Mouse (Mus musculus) CH12.LX (cell line): Measurements from ENCODE around the gene Prkag2. TPM values are rescaled to one million over a fixed set of nuclear protein-coding genes. Genes with fewer than 3 reads are reported as not detected.

Source experiments
- DNase-seq: peaks from one replicate; pipeline ENCODE4 v3.0.0-alpha.2; 2013; ENCODE audit errors: extremely low read depth
- H3K27ac ChIP-seq: 2 replicates; pipeline ENCODE4 v1.5.1; 2012; ENCODE audit warnings: low read depth, mild to moderate bottlenecking, control low read depth, moderate library complexity; ENCODE audit not compliant: insufficient read depth
- H3K27me3 ChIP-seq: replicated peaks from 2 replicates; pipeline ENCODE3; 2012; ENCODE audit warnings: inconsistent platforms
- H3K36me3 ChIP-seq, 2 experiments: replicated peaks in 1 of 2; 2 replicates each; pipeline versions ENCODE3 to v1.6.1; 2012; ENCODE audit warnings: inconsistent platforms in 1 of 2, low read length in 1 of 2, mild to moderate bottlenecking in 1 of 2, mixed read lengths in 1 of 2, moderate library complexity in 1 of 2; ENCODE audit not compliant: control insufficient read depth in 1 of 2, insufficient read depth in 1 of 2
- H3K4me1 ChIP-seq, 2 experiments: 2 replicates each; pipeline ENCODE4 v1.6.1; 2012; ENCODE audit warnings: inconsistent platforms in 1 of 2, moderate library complexity in 1 of 2; ENCODE audit not compliant: insufficient read depth in 2 of 2, control insufficient read depth in 1 of 2
- H3K4me2 ChIP-seq: 2 replicates; pipeline ENCODE4 v1.6.1; 2012; ENCODE audit warnings: low read depth, mild to moderate bottlenecking, control low read depth; ENCODE audit not compliant: poor library complexity, insufficient read depth, severe bottlenecking
- H3K4me3 ChIP-seq, 3 experiments: fragments of 150-350 bp in 1 of 3; sonication (generic) in 1 of 3; replicated peaks in 1 of 3; 2 replicates each; pipeline versions ENCODE3 to v1.5.1; 2011 to 2012; ENCODE audit warnings: low read depth in 2 of 3, low read length in 2 of 3, mild to moderate bottlenecking in 2 of 3, moderate library complexity in 2 of 3, control low read depth in 1 of 3, improper control_type of control experiment in 1 of 3, inconsistent platforms in 1 of 3, mixed read lengths in 1 of 3; ENCODE audit not compliant: poor library complexity in 1 of 3
- H3K79me2 ChIP-seq: replicated peaks from 2 replicates; pipeline ENCODE4 v1.6.1; 2012; ENCODE audit warnings: mild to moderate bottlenecking, moderate library complexity; ENCODE audit not compliant: control insufficient read depth, poor library complexity, insufficient read depth, severe bottlenecking; ENCODE audit errors: extremely low read depth
- H3K9ac ChIP-seq: 2 replicates; pipeline ENCODE4 v1.6.1; 2012; ENCODE audit warnings: low read depth, mild to moderate bottlenecking, control low read depth, moderate library complexity; ENCODE audit not compliant: insufficient read depth
- H3K9me3 ChIP-seq: replicated peaks from 2 replicates; pipeline ENCODE3; 2012; ENCODE audit warnings: low read length, inconsistent platforms, mixed read lengths
- BHLHE40 ChIP-seq: IDR thresholded peaks from 2 replicates; pipeline ENCODE4 v1.6.1; 2011; ENCODE audit warnings: mild to moderate bottlenecking, low read depth, low read length, improper control_type of control experiment
- CHD1 ChIP-seq: IDR thresholded peaks from 2 replicates; pipeline ENCODE4 v1.6.1; 2012; ENCODE audit warnings: low read depth, low read length, improper control_type of control experiment, inconsistent platforms
- CHD2 ChIP-seq: IDR thresholded peaks from 2 replicates; pipeline ENCODE4 v1.6.1; 2011; ENCODE audit warnings: low read length, improper control_type of control experiment
- CTCF ChIP-seq, 2 experiments: IDR thresholded peaks in 1 of 2; conservative IDR thresholded peaks in 1 of 2; 2 replicates each; pipeline ENCODE4 v1.5.1; 2011 to 2012; ENCODE audit warnings: low read depth in 2 of 2, low read length in 2 of 2, improper control_type of control experiment in 1 of 2, inconsistent platforms in 1 of 2, mild to moderate bottlenecking in 1 of 2, moderate library complexity in 1 of 2
- E2F4 ChIP-seq: IDR thresholded peaks from 2 replicates; pipeline ENCODE4 v1.6.1; 2011; ENCODE audit warnings: low read depth, low read length, improper control_type of control experiment; ENCODE audit not compliant: insufficient replicate concordance
- EP300 ChIP-seq: IDR thresholded peaks from 2 replicates; pipeline ENCODE4 v1.6.1; 2011; ENCODE audit warnings: low read length, improper control_type of control experiment
- ETS1 ChIP-seq: conservative IDR thresholded peaks from 2 replicates; pipeline ENCODE4 v1.6.1; 2012; ENCODE audit warnings: low read depth, mild to moderate bottlenecking, inconsistent platforms, low read length, improper control_type of control experiment, moderate library complexity
- GABPA ChIP-seq: IDR thresholded peaks from 2 replicates; pipeline ENCODE4 v1.6.1; 2012; ENCODE audit warnings: low read depth, low read length, improper control_type of control experiment, inconsistent platforms; ENCODE audit not compliant: insufficient replicate concordance
- HCFC1 ChIP-seq: IDR thresholded peaks from 2 replicates; pipeline ENCODE4 v1.6.1; 2012; ENCODE audit warnings: low read depth, mild to moderate bottlenecking, inconsistent platforms, low read length, improper control_type of control experiment
- IRF4 ChIP-seq: IDR thresholded peaks from 2 replicates; pipeline ENCODE4 v1.6.1; 2014; ENCODE audit warnings: low read depth, mild to moderate bottlenecking, inconsistent platforms, low read length, improper control_type of control experiment
- JUND ChIP-seq: conservative IDR thresholded peaks from 2 replicates; pipeline ENCODE4 v1.6.1; 2011; ENCODE audit warnings: low read depth, low read length, improper control_type of control experiment
- KAT2A ChIP-seq: IDR thresholded peaks from 2 replicates; pipeline ENCODE4 v1.6.1; 2012; ENCODE audit warnings: low read length, improper control_type of control experiment, inconsistent platforms; ENCODE audit not compliant: insufficient replicate concordance
- MAFK ChIP-seq: IDR thresholded peaks from 2 replicates; pipeline ENCODE4 v1.6.1; 2011; ENCODE audit warnings: low read length, improper control_type of control experiment; ENCODE audit not compliant: insufficient replicate concordance
- MEF2A ChIP-seq: IDR thresholded peaks from 2 replicates; pipeline ENCODE4 v1.6.1; 2014; ENCODE audit warnings: low read depth, mild to moderate bottlenecking, inconsistent platforms, low read length, improper control_type of control experiment, borderline replicate concordance
- MXI1 ChIP-seq: IDR thresholded peaks from 2 replicates; pipeline ENCODE4 v1.6.1; 2011; ENCODE audit warnings: mild to moderate bottlenecking, low read depth, low read length, improper control_type of control experiment
- MYC ChIP-seq: IDR thresholded peaks from 2 replicates; pipeline ENCODE4 v1.6.1; 2011; ENCODE audit warnings: low read depth, mild to moderate bottlenecking, improper control_type of control experiment, low read length
- NELFE ChIP-seq: IDR thresholded peaks from 2 replicates; pipeline ENCODE4 v1.6.1; 2011; ENCODE audit warnings: low read depth, low read length, improper control_type of control experiment
- NRF1 ChIP-seq: IDR thresholded peaks from 2 replicates; pipeline ENCODE4 v1.6.1; 2014; ENCODE audit warnings: low read depth, mild to moderate bottlenecking, inconsistent platforms, low read length, improper control_type of control experiment, moderate library complexity
- PAX5 ChIP-seq: IDR thresholded peaks from 2 replicates; pipeline ENCODE4 v1.6.1; 2012; ENCODE audit warnings: low read length, inconsistent platforms, mixed read lengths
- POLR2A ChIP-seq: IDR thresholded peaks from 2 replicates; pipeline ENCODE4 v1.6.1; 2011; ENCODE audit warnings: low read depth, mild to moderate bottlenecking, improper control_type of control experiment, low read length
- RAD21 ChIP-seq: IDR thresholded peaks from 2 replicates; pipeline ENCODE4 v1.6.1; 2011; ENCODE audit warnings: low read depth, mild to moderate bottlenecking, low read length, improper control_type of control experiment, moderate library complexity
- SMC3 ChIP-seq: IDR thresholded peaks from 2 replicates; pipeline ENCODE4 v1.6.1; 2011; ENCODE audit warnings: low read depth, low read length, improper control_type of control experiment
- TBP ChIP-seq: conservative IDR thresholded peaks from 2 replicates; pipeline ENCODE4 v1.6.1; 2011; ENCODE audit warnings: low read depth, low read length, improper control_type of control experiment
- UBTF ChIP-seq: IDR thresholded peaks from 2 replicates; pipeline ENCODE4 v1.6.1; 2012; ENCODE audit warnings: low read depth, mild to moderate bottlenecking, inconsistent platforms, low read length, improper control_type of control experiment, moderate library complexity
- USF1 ChIP-seq: IDR thresholded peaks from 2 replicates; pipeline ENCODE4 v1.6.1; 2014; ENCODE audit warnings: low read depth, mild to moderate bottlenecking, inconsistent platforms, low read length, improper control_type of control experiment
- USF2 ChIP-seq: conservative IDR thresholded peaks from 2 replicates; pipeline ENCODE4 v1.6.1; 2011; ENCODE audit warnings: low read depth, low read length, improper control_type of control experiment
- ZC3H11A ChIP-seq: IDR thresholded peaks from 2 replicates; pipeline ENCODE4 v1.6.1; 2012; ENCODE audit warnings: low read depth, mild to moderate bottlenecking, inconsistent platforms, low read length, improper control_type of control experiment
- ZMIZ1 ChIP-seq: IDR thresholded peaks from 2 replicates; pipeline ENCODE4 v1.6.1; 2012; ENCODE audit warnings: low read depth, mild to moderate bottlenecking, inconsistent platforms, low read length, improper control_type of control experiment
- ZNF384 ChIP-seq: IDR thresholded peaks from 2 replicates; pipeline ENCODE4 v1.6.1; 2012; ENCODE audit warnings: low read depth, low read length, improper control_type of control experiment, inconsistent platforms
- dilution Hi-C: fragments of 300-500 bp; cut with MboI; formaldehyde crosslinking; loops from 2 replicates; pipeline ENCODE4 v1.14.3; 2020; ENCODE audit warnings: low sequenced_read_pairs; ENCODE audit not compliant: extremely low pct_unique_long_range_greater_than_20kb, extremely low pct_ligation_motif_present
- in situ Hi-C: fragments of 300-500 bp; cut with MboI; formaldehyde crosslinking; loops from 3 replicates; pipeline ENCODE4 v1.14.3; 2019; ENCODE audit warnings: low sequenced_read_pairs, low pct_ligation_motif_present, low pct_unique_long_range_greater_than_20kb, mixed read lengths
- polyA plus RNA-seq: library from polyadenylated mRNA; unstranded; fragments of >175 nt; gene quantifications from 2 replicates; pipeline ENCODE4 v1.2.1, GENCODE M21; 2012; ENCODE audit warnings: low read depth; ENCODE audit not compliant: insufficient read length
- total RNA-seq, 2 experiments: library from RNA; depleted of rRNA; stranded (reverse); fragments of 300-350 nt in 1 of 2; fragments of >200 nt in 1 of 2; gene quantifications; 2 replicates each; pipeline ENCODE4 v1.2.3; 2012 to 2014

Gene Prkag2
- total and polyA plus RNA-seq, 3 experiments: 4.6 to 21.2 (median 8.8) TPM

- Histone ChIP-seq H3K27me3 (no peaks in the 10 kb centered on the region), H3K9me3 (no peaks in the 10 kb centered on the region), H3K27ac (no peak overlapping the region), H3K4me2 (no peak overlapping the region), H3K4me3 (no peak overlapping the region), H3K9ac (no peak overlapping the region), H3K79me2 (no peaks in the 10 kb centered on the region), H3K4me1 (peaks cover 0 to 14% of the 10 kb centered on the region in 2 experiments; a peak in 2 of 4 replicates), H3K36me3 (peaks cover 0 to 36% of the 10 kb centered on the region in 2 experiments)
- no peak for TF ChIP-seq CHD2
- TF ChIP-seq NELFE: no peak
- TF ChIP-seq ETS1: no peak
- TF ChIP-seq EP300: no peak
- TF ChIP-seq IRF4: no peak
- TF ChIP-seq BHLHE40: no peak
- no peak for TF ChIP-seq SMC3
- TF ChIP-seq KAT2A: no peak
- TF ChIP-seq ZMIZ1: no peak
- TF ChIP-seq POLR2A: no peak
- TF ChIP-seq ZC3H11A: no peak
- no peak for TF ChIP-seq MAFK
- no peak for TF ChIP-seq NRF1
- no peak for TF ChIP-seq RAD21
- TF ChIP-seq CHD1: no peak
- dilution Hi-C loops: no loop called here
- DNase-seq: no peak
- in situ Hi-C loops: no loop called here
Measured at GRCm38 (mm10) chr5:24904001-24904400, 196.4 kb downstream of the Prkag2 start.

DNA sequence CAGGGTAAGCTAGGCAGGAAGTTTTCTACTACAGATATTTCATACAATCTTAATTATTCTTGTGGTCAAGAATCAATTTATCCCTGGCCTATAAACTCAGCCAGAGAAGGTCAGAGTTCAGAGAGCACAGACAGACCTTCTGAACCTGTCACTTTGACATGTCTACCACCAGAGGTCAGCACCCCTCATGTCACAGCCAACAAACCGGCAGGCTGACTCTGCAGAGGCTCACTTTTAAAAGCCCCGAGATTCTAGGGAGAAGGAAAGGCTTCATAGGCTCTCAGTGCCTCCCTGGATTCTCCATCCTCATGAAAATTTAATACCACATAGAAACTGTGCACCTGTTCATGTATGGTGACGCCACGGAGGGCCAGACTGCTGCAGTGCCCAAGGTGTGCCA lies 197.6 kb downstream of the Prkag2 start:
- peak; percentile 44 for DNase-seq
- dilution Hi-C loops (no loop called here), in situ Hi-C loops (no loop called here)
- peaks cover 0 to 12% of the 10 kb centered on the region in 2 experiments; a peak in 2 of 4 replicates for H3K4me1 ChIP-seq
- no peak overlapping the region for H3K4me2 ChIP-seq
- H3K4me3 ChIP-seq: no peak overlapping the region
- H3K9me3 ChIP-seq: no peaks in the 10 kb centered on the region
- H3K9ac ChIP-seq: no peak overlapping the region
- H3K36me3 ChIP-seq: peaks cover 0 to 36% of the 10 kb centered on the region in 2 experiments
- H3K79me2 ChIP-seq: no peaks in the 10 kb centered on the region
- no peak overlapping the region for H3K27ac ChIP-seq
- no peaks in the 10 kb centered on the region for H3K27me3 ChIP-seq
- no peak for TF ChIP-seq HCFC1
- TF ChIP-seq ZMIZ1: no peak
- no peak for TF ChIP-seq PAX5
- no peak for TF ChIP-seq E2F4
- no peak for TF ChIP-seq MYC
- no peak for TF ChIP-seq POLR2A
- no peak for TF ChIP-seq JUND
- no peak for TF ChIP-seq USF1
- peak; percentile 29 to 70; a peak in 3 of 4 replicates for TF ChIP-seq CTCF (conservative IDR thresholded peaks at IDR 0.05 in 1 of 2, IDR thresholded peaks at IDR 0.05 in 1 of 2; ENCODE audit: low read depth in 2 of 2, low read length in 2 of 2)
- no peak for TF ChIP-seq ZNF384
- no peak for TF ChIP-seq GABPA
- no peak for TF ChIP-seq USF2
- no peak for TF ChIP-seq MEF2A
- TF ChIP-seq RAD21: peak; percentile 52
- TF ChIP-seq BHLHE40: no peak
- TF ChIP-seq EP300: no peak
- no peak for TF ChIP-seq TBP
- no peak for TF ChIP-seq MAFK
- TF ChIP-seq UBTF: no peak
- no peak for TF ChIP-seq ZC3H11A
- TF ChIP-seq SMC3: peak; percentile 73
- TF ChIP-seq MXI1: no peak
- no peak for TF ChIP-seq CHD1
